Mouse (Mus musculus) neural tube, embryonic 10.5 days (tissue): ENCODE data around the gene Actb.

Experiments used
- DNase-seq: peaks from one replicate; pipeline ENCODE4 v3.0.0-alpha.2; 2017; ENCODE audit warnings: low spot score; ENCODE audit errors: extremely low spot score

Gene Actb

GRCm38 (mm10) chr5:142906532-142907047 lies at the start of gene Actb:
Gene Actb, minus strand, starts transcription at chr5:142906754.
- DNase-seq: peak; percentile 98

- DNase-seq: no peak
Measured at GRCm38 (mm10) chr5:142953641-142954040, 47.1 kb upstream of the Actb start.

- DNase-seq: no peak
Measured at GRCm38 (mm10) chr5:142950405-142950804, 43.9 kb upstream of the Actb start.

GRCm38 (mm10) chr5:142949580-142949979 lies 43.0 kb upstream of the Actb start:
- DNase-seq: no peak

GRCm38 (mm10) chr5:142947460-142947859 lies 40.9 kb upstream of the Actb start:
- no peak for DNase-seq

- DNase-seq: no peak
Measured at GRCm38 (mm10) chr5:142944979-142945682, 38.6 kb upstream of the Actb start.

- no peak for DNase-seq
Measured at GRCm38 (mm10) chr5:142940393-142940792, 33.8 kb upstream of the Actb start.

- DNase-seq: peak; percentile 33
Measured at GRCm38 (mm10) chr5:142937956-142938727, 31.6 kb upstream of the Actb start.

GRCm38 (mm10) chr5:142936336-142936719 lies 29.8 kb upstream of the Actb start:
- peak; percentile 92 for DNase-seq

GRCm38 (mm10) chr5:142935642-142936335 lies 29.2 kb upstream of the Actb start:
- peak; percentile 83 for DNase-seq

- DNase-seq: no peak
Measured at GRCm38 (mm10) chr5:142932731-142933130, 26.2 kb upstream of the Actb start.

GRCm38 (mm10) chr5:142932084-142932685 lies 25.6 kb upstream of the Actb start:
- peak; percentile 61 for DNase-seq

GRCm38 (mm10) chr5:142931241-142931745 lies 24.7 kb upstream of the Actb start:
- DNase-seq: no peak

- DNase-seq: no peak
Measured at GRCm38 (mm10) chr5:142929400-142929752, 22.8 kb upstream of the Actb start.

- DNase-seq: peak; percentile 73
Measured at GRCm38 (mm10) chr5:142928749-142929399, 22.3 kb upstream of the Actb start.

- DNase-seq: no peak
Measured at GRCm38 (mm10) chr5:142927341-142927930, 20.9 kb upstream of the Actb start.

- DNase-seq: no peak
Measured at GRCm38 (mm10) chr5:142926940-142927228, 20.3 kb upstream of the Actb start.

- no peak for DNase-seq
Measured at GRCm38 (mm10) chr5:142926204-142926939, 19.8 kb upstream of the Actb start.

- DNase-seq: no peak
Measured at GRCm38 (mm10) chr5:142924336-142924959, 17.9 kb upstream of the Actb start.

GRCm38 (mm10) chr5:142923781-142924180 lies 17.2 kb upstream of the Actb start:
- DNase-seq: no peak
